Mouse (Mus musculus): ENCODE results near the gene Scgb1a1.
A peak's percentile ranks its signal among the peaks of the same experiment; 100 is the strongest.
"Not testable (repeated sequence)": the region's sequence is repeated elsewhere in the genome, so short reads cannot be mapped to it uniquely, and the experiment has no call there.

Scgb1a1 gene

DNA sequence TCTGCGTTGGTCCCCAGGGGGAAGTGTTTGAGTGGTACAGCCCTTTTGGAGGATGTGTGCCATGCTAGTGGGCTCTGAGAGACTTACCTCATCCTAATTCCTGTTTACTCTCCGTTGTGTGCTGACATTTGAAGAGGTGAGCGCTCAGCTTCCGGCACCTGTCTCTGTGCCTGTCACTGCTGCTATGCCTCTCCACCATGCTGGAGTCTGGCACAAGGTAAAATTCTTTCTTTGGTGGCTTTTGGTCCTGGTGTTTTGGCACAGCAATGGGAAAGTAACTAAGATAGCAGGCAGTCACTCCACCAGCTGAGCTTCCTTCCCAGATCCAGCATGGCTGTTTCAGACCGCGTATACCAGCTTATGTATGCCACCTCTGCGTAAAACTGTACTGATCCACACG lies 12.0 kb upstream of the Scgb1a1 start:
- no peak for DNase-seq

- DNase-seq, result no peak
These were observed 9.7 kb upstream of the Scgb1a1 start for GRCm38 (mm10) chr19:9097441-9097840.

DNA sequence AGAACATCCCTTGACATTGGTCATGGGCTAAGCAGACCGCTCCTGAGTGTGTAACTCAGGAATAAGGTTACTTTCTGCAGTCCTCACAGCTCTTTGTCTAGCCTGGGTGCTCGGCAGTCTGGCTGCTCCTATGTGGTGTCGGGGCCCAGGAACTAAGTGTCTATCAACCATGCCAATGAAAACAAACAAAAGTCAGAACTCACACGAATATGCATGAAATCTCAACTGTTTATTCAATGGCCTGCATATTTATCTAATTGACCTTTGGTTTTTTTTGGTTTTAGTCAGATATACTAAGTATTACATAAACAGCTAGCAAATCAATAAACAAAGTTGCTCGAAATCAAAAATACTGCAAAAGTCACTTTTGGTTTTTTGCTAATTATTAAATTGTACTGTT lies 7.4 kb upstream of the Scgb1a1 start:
- no peak for DNase-seq

GRCm38 (mm10) chr19:9090709-9091108 lies 3.0 kb upstream of the Scgb1a1 start:
- DNase-seq, result no peak

GRCm38 (mm10) chr19:9090191-9090590 lies 2.4 kb upstream of the Scgb1a1 start:
- no peak for DNase-seq

DNA sequence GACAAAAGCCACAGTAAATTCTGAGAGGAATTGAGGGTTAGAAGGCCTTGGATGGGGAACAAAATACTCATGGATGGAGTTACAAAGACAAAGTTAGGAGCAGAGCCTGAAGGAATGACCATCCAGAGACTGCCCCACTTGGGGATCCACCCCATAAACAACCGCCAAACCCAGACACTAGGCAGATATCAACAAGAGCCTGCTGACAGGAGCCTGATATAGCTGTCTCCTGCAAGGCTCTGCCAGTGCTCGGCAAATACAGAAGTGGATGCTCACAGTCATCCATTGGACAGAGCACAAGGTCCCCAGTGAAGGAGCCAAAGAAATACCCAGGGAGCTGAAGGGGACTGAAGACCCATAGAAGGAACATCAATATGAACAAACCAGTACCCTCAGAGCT lies 3.9 kb downstream of the Scgb1a1 start:
- DNase-seq, result not testable (repeated sequence)

- no peak for DNase-seq
These were observed 4.8 kb downstream of the Scgb1a1 start for GRCm38 (mm10) chr19:9083010-9083355.

GRCm38 (mm10) chr19:9082191-9083009 lies 5.4 kb downstream of the Scgb1a1 start:
- peak; percentile 76 for DNase-seq

DNA sequence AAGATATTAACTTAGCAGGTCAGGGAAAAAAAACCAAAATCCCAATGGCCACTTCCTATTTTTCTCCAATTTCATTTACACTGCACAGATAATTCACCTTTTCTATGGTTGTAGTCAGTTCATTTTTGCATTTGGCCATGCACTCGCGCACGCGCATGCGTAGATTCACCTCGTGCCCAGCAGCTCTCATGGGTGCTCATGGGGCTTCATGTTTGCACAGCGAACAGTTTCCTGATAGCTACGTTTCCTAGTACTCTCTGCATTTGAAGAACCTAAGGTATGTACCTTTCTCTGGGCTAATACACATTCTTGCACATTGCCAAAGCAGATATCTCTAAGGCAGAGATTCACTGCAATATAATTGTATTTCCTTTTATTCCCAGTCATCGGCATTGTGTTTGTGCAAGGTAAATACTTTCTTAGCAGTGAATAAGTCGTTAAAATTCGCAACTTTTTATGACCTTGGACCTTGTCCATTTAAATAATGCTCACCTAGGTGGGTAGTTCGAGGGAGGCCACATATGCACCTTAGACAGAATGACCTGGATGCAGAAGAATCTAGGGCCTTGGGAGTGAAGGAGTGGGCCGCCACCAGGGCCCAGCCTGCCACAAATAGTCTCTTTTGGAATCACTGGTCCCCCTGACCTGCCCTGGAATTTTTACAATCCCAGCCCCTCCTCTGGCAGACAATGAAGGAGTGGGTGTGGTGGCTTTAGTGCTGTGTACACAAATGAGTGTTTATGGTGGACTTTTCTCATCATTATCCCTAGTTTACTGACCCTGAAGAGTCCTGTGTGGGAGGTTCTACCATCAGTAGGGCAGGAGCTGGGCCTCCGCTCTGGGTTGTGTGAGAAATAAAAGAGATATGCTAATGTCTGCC lies 6.2 kb downstream of the Scgb1a1 start:
- DNase-seq, result no peak

GRCm38 (mm10) chr19:9079916-9080315 lies 7.8 kb downstream of the Scgb1a1 start:
- no peak for DNase-seq

- DNase-seq, result no peak
These were observed 10.6 kb downstream of the Scgb1a1 start for GRCm38 (mm10) chr19:9076982-9077660.

GRCm38 (mm10) chr19:9076035-9076434 lies 11.7 kb downstream of the Scgb1a1 start:
- no peak for DNase-seq

- no peak for DNase-seq
These were observed 12.2 kb downstream of the Scgb1a1 start for GRCm38 (mm10) chr19:9075558-9075957.

DNA sequence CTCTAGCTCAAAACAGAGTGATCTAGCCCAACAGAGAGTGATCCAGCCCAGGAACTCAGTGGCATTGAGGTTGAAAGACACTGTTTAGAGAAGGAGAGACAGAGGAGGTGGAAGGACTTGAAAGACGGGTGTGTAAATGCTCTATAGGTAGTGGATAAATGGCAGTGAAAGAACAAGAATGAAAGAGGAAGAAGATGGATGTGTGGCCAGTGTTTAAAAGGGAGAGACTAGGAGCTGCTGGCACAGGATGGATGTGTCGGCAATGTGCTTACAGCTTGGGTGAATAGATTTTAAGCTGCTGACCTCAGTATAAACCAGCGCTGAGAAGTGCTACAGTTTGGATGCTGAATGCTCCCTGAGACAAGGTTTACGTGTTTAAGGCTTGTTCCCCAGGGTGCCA lies 13.3 kb downstream of the Scgb1a1 start:
- DNase-seq, result no peak

GRCm38 (mm10) chr19:9073776-9074411 lies 13.9 kb downstream of the Scgb1a1 start:
- no peak for DNase-seq

DNA sequence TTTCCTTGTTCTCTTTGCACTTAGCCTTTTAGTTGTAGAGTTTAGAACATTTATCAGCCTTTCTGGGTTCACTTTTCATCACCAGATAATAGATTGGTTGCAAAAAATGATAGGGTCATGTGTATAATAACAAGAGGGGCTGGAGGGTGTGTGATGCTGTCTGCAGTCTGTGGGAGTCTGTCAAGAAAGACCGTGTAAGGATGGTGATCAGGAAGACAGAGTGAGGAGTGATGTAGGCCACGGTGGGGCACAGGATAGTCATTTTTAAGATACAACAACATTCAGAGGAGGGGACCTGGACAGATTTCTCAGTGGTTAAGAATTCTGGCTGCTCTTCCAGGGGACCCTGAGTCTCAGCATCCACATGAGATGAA lies 15.6 kb downstream of the Scgb1a1 start:
- no peak for DNase-seq

DNA sequence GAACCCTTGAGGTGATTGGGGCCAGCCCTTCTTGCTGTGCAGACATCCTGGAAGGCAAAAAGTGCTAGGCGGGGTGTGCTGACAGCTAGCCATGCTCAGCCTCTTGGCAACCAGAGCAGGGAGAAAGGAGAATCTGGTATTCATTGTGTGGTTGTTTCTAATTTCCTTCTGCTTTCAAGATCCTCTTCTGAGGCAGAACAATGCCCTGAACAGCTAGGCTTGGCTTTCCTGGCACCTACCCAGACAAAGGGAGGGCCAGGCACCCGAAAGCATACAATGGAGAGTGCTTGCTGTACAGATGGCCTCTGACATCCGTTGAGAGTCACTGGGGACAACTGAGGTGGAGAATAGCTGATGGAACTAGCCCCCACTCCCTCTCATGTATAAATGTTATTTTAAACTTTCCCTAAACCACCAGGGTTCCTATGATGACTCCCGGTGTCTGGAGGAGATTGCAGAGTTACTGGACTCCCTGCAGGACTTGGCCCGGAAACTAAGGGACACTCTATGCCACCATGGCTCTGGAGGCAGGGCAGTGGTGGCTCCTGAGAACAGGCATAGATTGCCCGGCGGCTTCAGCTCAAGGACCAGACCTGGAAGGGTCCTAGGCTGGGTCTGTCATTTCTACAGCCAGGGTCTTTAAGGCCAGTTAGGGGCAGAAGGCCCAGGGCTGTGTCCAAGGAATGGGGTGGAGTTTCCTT lies 16.2 kb downstream of the Scgb1a1 start:
- peak; percentile 17 for DNase-seq

DNA sequence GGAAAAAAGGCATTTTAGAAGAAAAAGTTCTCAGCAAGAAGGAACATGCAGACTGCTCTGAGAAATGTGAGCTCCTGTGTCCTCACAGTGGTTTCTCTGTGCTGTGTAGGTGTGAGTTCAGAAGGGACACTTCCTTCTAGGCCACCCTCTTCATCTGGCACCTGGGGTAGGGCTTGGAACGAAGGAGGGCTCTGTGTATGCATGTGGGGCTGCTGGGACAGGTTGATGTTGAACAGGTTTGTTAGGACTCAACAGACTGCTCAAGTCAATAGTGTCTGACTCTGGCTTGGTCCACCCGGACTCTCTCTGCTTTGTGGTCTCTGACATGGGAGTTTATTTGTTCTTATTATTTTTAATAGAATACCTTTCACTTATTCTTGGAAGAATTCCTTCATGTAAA lies 17.4 kb downstream of the Scgb1a1 start:
- no peak for DNase-seq

DNA sequence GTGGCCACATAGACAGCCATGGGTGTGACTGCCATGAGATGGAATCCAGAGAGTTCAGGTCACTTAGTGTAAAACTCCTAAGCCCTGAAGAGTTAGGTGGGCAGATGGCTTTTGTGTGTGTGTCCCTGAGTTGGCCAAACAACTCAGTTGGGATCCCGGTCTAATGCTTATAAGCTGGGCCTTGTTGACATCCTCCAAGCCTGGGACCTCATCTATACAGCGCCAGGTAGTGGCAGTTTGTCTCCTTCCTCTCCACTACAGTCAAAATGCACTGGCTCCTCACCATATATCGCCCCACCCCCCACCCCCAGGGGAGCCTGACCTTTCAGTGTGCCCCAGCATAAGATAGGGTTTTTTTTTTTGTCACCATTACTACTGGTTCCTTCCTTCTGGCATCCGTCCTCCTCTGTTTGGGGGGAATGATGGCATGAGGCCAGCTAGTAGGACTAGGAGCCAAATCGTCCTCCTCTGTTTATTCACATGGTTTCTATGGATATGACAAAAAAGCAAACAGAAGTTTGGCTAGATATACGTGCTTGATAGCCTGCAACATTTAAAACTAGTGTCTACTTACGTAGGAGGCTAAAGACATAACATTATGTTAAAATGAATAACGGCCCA lies 18.0 kb downstream of the Scgb1a1 start:
- DNase-seq, result peak; percentile 39

DNA sequence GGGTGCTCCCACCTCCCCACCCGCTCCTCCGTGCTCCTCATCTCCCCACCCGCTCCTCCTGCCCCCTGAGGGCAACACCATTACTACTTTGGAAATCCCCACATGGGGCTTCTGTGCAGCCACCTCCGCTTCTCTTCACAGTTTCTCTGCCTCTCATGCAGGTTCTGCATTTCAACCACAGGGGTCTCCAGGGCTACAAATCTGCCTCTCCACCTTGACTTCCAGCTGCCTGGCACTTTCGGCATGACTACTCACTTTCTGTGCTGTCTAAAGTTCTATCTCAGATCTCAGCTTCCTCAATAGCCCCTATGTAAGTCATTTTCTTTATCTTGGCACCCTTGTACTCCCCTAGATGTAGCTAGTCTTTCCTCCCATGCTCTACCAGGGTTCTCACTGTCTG lies 20.5 kb downstream of the Scgb1a1 start:
- no peak for DNase-seq

DNA sequence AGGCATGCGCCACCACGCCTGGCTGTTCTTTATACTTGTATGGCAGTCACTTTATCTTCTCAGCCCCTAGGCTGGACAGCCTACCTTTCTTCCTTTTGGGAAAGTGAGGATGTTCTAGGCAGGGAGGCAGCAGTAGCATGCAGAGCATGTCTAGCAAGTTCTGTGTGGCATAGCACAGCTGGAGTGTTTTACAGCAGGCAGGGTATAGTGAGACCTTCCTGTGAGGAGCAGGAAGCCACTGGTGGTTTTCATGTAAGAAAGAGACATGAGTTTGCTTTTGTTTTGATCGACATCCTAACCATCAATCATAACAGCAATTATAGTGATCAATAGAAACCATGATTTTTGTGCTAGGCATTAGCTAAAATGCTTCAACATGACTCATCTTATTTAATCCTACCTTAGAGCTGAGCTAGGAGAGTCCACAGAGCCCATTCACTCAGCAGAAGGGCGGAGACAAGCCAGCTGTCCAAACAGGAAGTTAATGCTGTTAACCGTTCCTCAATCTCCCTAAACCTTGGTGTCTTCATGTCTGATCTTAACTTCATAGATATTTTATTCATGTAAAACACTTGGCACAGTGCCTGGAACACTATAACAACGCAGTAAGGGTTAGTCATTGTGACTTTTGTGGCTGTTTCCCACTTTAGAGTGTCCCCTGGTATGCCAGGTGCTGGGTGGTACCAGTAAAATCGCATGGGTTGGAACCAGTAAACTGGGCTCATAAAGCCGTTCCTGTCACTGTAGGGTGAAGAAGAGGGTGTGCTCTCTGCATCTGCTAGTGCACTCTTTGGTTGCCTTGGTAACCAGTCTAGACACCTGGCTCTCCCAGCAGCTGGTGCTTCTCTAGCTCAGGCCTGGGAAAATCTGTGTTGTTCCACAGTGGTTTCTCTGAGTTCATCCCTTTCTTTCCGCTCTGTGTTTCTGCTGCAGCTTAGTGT lies 21.9 kb downstream of the Scgb1a1 start:
- no peak for DNase-seq
